Mouse (Mus musculus) small intestine, adult 2 months (tissue): ENCODE results near the gene Senp7. TPM values are rescaled to one million over a fixed set of nuclear protein-coding genes. Genes with fewer than 3 reads are reported as not detected.

Source experiments
- H3K27ac ChIP-seq: fragments of 200-500 bp; 2 replicates; pipeline ENCODE4 v1.5.1; 2012; ENCODE audit warnings: low read depth, low read length, control low read depth, inconsistent platforms; ENCODE audit not compliant: insufficient read depth
- H3K27me3 ChIP-seq: fragments of 200-500 bp; 2 replicates; pipeline ENCODE4 v1.6.1; 2012; ENCODE audit warnings: mild to moderate bottlenecking, moderate library complexity, low read length, inconsistent platforms; ENCODE audit not compliant: control insufficient read depth, insufficient read depth
- H3K36me3 ChIP-seq: fragments of 200-500 bp; 2 replicates; pipeline ENCODE4 v1.6.1; 2012; ENCODE audit warnings: mild to moderate bottlenecking, low read length, control low read depth, inconsistent platforms; ENCODE audit not compliant: control insufficient read depth, insufficient read depth
- H3K4me1 ChIP-seq: fragments of 200-500 bp; 2 replicates; pipeline ENCODE4 v1.6.1; 2012; ENCODE audit warnings: low read length, inconsistent platforms, mixed read lengths; ENCODE audit not compliant: control insufficient read depth, insufficient read depth, insufficient read length
- H3K4me3 ChIP-seq: fragments of 200-500 bp; 2 replicates; pipeline ENCODE4 v1.5.1; 2012; ENCODE audit warnings: low read depth, mild to moderate bottlenecking, control low read depth, inconsistent platforms, low read length, moderate library complexity
- CTCF ChIP-seq: fragments of 200-500 bp; IDR thresholded peaks from 2 replicates; pipeline ENCODE4 v1.5.1; 2012; ENCODE audit warnings: low read depth, mild to moderate bottlenecking, control low read depth, inconsistent platforms, low read length, moderate library complexity, mixed read lengths; ENCODE audit not compliant: insufficient replicate concordance, insufficient read length; ENCODE audit errors: extremely low read depth
- POLR2A ChIP-seq: fragments of 200-500 bp; IDR thresholded peaks from 2 replicates; pipeline ENCODE4 v1.6.1; 2012; ENCODE audit warnings: low read depth, mild to moderate bottlenecking, control low read depth, inconsistent platforms, low read length, moderate library complexity
- WGBS: fragments of 180-500 bp; shearing (Covaris S2); methylation state at CpG from one replicate; pipeline ENCODE4 v1.1.7; 2018; 5-methylcytosine and 5-hydroxymethylcytosine counted together
- polyA plus RNA-seq: library from polyadenylated mRNA; depleted of rRNA; stranded (reverse); fragments of >200 nt; gene quantifications from 2 replicates; pipeline ENCODE4 v1.2.3, GENCODE M21; 2012

Gene Senp7
- polyA plus RNA-seq, 1 experiment = 0.72 TPM

DNA sequence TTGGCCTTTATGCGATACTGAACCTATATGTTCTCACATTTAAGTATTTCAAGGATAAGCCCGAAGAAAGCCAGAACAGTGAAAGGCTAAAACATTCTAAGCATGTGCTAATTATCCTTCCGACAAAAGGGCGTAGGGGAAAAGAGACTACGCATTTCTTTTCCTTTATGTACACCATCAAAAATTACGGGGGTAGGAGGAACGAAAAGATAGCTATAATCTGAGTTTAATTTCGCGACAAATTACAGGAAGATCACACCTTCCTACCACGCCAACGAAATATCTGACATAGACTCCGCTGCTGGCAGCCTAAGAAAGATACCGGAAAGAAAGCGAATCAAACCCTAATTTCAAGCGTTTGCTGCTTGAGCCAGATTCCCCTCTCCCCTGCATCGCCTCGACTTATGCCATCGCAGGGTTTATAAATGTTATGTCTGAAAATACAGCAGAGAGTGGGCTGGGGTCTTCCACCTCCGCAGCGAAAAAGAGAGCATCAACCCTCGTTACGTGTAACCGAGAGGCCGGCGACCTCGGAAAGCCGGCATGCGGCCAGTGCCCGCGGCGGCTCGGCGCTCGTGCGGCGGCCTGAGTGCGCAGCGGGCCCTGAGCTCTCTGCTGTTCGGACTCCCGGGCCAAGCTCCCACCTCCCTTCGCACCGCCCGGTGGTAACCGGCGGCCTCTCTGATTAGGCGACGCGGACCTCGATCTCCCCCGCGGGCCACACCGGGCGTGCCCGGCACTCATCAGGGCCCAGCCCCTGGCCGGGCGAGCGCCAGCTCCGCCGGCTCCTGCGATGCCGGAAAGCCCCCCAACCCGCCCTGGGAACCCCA lies 19.2 kb upstream of the Senp7 start:
- under 1% methylated on average over 62 of the region's 62 CpGs for WGBS
- H3K4me1 ChIP-seq = peaks cover 5% of the 10 kb centered on the region; the same call in 1 of the 2 replicates
- H3K36me3 ChIP-seq = peaks cover 9% of the 10 kb centered on the region
- peak overlapping the region; percentile 70 for H3K4me3 ChIP-seq
- TF ChIP-seq CTCF (no peak), POLR2A (no peak)
- peak overlapping the region; percentile 63 for H3K27ac ChIP-seq
- H3K27me3 ChIP-seq = no peaks in the 10 kb centered on the region

GRCm38 (mm10) chr16:56029661-56030082 lies 18.5 kb upstream of the Senp7 start, which contains the start of gene Pcnp:
Gene Pcnp (minus strand): TSS chr16:56029739.
- peak; percentile 73 for TF ChIP-seq POLR2A
- no peak for TF ChIP-seq CTCF
- peak within 1 kb of the TSS; percentile 83 for H3K27ac ChIP-seq

GRCm38 (mm10) chr16:56034566-56034965 lies 13.6 kb upstream of the Senp7 start:
- Histone ChIP-seq H3K27me3 (no peaks in the 10 kb centered on the region), H3K4me1 (peaks cover 3% of the 10 kb centered on the region; the same call in 1 of the 2 replicates), H3K4me3 (no peak overlapping the region), H3K36me3 (peaks cover 10% of the 10 kb centered on the region), H3K27ac (no peak overlapping the region)
- 93% methylated on average over 6 of the region's 6 CpGs for WGBS
- TF ChIP-seq CTCF (no peak), POLR2A (no peak)

More at GRCm38 (mm10) chr16:56029661-56030082, 18.5 kb upstream of the Senp7 start, which contains the start of gene Pcnp:
- under 1% methylated on average over 39 of the region's 39 CpGs for WGBS
- peaks cover 5% of the 10 kb centered on the region; the same call in 1 of the 2 replicates for H3K4me1 ChIP-seq
- peaks cover 14% of the 10 kb centered on the region for H3K36me3 ChIP-seq
- H3K27me3 ChIP-seq = no peaks in the 10 kb centered on the region
- H3K4me3 ChIP-seq = peak within 1 kb of the TSS; percentile 70

GRCm38 (mm10) chr16:56036501-56036900 lies 11.6 kb upstream of the Senp7 start:
- TF ChIP-seq POLR2A (no peak), CTCF (no peak)
- Histone ChIP-seq H3K4me3 (no peak overlapping the region; the same call in 1 of the 2 replicates), H3K27ac (no peak overlapping the region), H3K4me1 (peaks cover 3% of the 10 kb centered on the region; the same call in 1 of the 2 replicates), H3K27me3 (no peaks in the 10 kb centered on the region), H3K36me3 (peaks cover 10% of the 10 kb centered on the region)
- WGBS = 21% methylated on average over 6 of the region's 6 CpGs

DNA sequence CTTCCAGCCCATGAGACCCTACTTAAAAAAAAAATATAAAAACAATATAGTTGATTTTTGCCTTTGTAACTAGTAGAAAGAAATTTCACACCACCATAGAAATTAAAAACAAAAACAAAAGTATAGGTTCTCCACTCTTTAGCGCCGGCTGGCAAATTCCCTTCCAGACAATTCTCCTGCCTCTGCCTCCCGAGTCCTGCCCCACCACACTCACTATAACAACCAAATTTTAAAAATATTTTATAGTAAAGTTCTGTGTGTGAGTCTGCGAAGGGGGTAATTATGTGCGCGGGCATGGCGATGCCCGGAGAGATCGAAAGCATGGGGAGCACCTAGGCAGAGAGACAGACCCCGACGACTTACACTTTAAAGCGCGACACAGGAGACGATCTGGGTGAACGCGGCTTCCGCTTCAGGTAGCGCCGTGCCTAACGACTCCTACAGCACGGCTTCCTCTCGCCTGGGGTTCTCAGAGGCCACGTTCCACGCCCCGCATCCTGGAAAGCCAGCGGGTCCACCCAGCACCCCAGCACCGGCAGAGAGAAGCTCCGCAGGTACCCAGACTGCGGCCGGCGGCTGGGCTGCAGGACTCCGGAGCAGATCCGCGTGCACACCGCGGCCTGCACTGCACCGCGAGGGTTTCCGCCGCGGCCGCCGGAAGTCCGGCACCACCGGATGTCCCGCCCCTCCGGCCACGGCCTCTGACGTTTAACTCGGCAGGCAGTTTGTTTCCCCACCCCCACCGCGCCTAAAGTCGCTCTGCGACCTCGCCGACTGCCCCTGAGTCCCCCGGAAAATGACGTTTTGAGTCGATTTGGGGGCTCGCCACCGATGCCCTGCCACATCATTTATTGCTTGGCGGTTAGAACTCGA lies 10.8 kb upstream of the Senp7 start, which contains the start of gene Trmt10c:
Trmt10c (minus strand) TSS at position 682 of the 873 bp plus-strand sequence.
- peak within 1 kb of the TSS; percentile 87 for H3K4me3 ChIP-seq
- H3K36me3 ChIP-seq = peaks cover 10% of the 10 kb centered on the region
- WGBS = under 1% methylated on average over 63 of the region's 63 CpGs
- peak; percentile 64 for TF ChIP-seq POLR2A
- 0 out of 2 replicates have a peak, but pooled peaks have one; percentile 3 for TF ChIP-seq CTCF
- H3K27me3 ChIP-seq = no peaks in the 10 kb centered on the region
- H3K4me1 ChIP-seq = peaks cover 3% of the 10 kb centered on the region; the same call in 1 of the 2 replicates
- peak within 1 kb of the TSS; percentile 88 for H3K27ac ChIP-seq

DNA sequence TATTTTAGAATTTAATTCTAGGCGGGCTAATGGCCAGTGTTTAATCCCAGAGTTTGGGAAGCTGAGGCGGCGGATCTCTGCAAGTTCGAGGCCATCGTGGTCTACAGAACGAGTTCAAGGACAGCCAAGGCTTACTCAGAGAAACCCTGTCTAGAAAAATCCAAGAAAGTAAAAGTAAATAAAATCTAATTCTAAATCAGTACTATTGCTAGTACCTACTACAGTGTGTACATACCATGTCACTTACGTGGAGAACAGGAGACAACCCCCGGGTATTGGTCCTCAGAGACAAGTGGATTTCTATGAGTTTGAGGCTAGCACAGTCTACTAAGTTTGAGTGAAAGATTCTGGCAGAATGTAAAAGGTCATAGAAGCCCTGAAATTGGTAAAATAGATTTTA lies 10.0 kb upstream of the Senp7 start:
- H3K36me3 ChIP-seq = peaks cover 9% of the 10 kb centered on the region
- no peaks in the 10 kb centered on the region for H3K27me3 ChIP-seq
- peak overlapping the region; percentile 88 for H3K27ac ChIP-seq
- H3K4me3 ChIP-seq = peak overlapping the region; percentile 87
- peaks cover 3% of the 10 kb centered on the region; the same call in 1 of the 2 replicates for H3K4me1 ChIP-seq
- WGBS = 21% methylated on average over 8 of the region's 8 CpGs
- no peak for TF ChIP-seq CTCF
- TF ChIP-seq POLR2A = no peak
